Mouse (Mus musculus) G1E-ER4 (cell line): ENCODE results near the gene Rnf213. TPM values are rescaled to one million over a fixed set of nuclear protein-coding genes. Genes with fewer than 3 reads are reported as not detected.

Experiments used
- GATA1 ChIP-seq: IDR thresholded peaks from one replicate; pipeline ENCODE4 v1.8.0; 2012; ENCODE audit warnings: low read length, inconsistent platforms
- polyA plus RNA-seq: library from polyadenylated mRNA; stranded (reverse); fragments of >175 nt; gene quantifications from 2 replicates; pipeline ENCODE4 v1.2.3, GENCODE M21; 2012

Gene Rnf213
- polyA plus RNA-seq, 1 experiment, result 2.2 TPM

DNA sequence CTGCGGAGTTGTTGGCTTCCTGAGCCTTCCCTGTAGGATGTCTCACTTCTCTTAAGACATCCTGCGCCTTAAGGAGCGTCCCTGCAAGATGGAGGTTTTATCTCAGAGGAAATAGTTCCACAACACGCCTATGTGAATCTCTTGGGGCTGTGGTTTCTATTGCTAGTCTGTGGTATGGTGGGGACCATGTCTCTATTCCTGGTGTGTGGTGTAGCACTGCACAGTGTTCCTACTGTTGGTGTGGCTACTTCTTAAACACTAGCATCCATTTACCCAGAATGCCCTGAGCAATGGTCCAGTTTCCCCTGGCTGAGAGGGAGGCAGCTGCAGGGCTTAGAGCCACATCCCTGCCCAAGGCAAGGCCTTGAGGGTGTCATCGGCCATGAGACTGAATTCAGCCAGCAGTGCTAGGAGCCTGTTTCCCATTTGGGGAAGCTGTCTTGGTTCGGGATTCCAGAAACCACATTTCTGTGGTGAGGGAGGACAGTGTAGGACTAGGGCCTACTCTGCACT is 10.5 kb upstream of the Rnf213 start:
- TF ChIP-seq GATA1, result no peak

DNA sequence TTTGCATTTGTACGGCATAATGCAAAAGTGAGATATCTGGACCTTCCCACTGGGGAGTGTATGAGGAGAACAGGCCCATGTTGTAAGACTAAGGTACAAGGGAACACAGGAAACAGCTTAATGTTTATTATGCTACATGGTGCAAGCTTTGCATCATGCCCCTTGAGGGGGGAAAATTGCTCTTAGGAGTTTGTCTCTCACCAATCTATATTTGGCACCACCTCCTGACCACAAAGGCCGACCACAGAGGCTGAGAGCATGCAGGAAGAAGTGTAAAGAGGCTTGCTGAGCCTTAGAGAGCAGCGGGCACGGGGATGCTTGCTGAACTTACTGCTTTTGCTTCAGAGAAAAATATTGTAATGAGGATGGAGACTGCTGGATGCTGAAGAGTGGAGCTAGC is 8.0 kb upstream of the Rnf213 start:
- no peak for TF ChIP-seq GATA1

DNA sequence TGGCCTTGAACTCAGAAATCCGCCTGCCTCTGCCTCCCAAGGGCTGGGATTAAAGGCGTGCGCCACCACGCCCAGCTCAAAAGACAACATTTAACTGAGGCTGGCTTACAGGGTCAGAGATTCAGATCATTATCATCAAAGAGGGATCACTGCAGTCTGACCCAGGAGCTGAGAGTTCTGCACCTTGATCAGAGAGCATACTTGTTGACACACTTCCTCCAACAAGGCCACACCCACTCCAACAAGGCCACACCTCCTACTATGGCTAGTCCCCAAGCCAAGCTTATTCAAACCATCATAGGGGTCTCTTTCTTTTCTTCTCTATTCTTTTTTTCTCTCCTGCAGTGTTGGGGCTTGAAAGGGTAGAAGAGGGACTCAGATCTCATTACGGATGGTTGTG is 6.6 kb upstream of the Rnf213 start:
- no peak for TF ChIP-seq GATA1

DNA sequence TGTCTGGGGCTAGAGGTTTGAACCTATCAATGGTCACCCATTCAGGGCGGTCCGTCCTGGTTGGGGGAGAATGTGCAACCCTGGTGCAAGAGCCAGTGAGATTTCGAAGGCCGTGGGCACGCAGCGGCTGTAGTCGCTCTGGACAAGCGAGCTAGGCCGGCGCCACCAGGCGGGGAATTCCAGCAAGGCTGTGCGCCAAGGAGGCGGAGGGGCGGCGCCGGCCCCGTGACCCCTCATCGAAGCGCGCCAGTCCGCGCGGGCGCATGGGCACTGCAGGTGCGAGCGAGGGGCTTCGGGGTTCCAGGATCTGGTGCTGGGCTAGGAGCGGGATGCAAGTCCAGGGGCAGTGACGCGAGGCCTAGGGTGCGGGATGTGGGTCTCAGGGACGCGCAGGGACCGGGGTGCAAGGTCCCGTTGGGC is 3.0 kb upstream of the Rnf213 start:
- no peak for TF ChIP-seq GATA1

DNA sequence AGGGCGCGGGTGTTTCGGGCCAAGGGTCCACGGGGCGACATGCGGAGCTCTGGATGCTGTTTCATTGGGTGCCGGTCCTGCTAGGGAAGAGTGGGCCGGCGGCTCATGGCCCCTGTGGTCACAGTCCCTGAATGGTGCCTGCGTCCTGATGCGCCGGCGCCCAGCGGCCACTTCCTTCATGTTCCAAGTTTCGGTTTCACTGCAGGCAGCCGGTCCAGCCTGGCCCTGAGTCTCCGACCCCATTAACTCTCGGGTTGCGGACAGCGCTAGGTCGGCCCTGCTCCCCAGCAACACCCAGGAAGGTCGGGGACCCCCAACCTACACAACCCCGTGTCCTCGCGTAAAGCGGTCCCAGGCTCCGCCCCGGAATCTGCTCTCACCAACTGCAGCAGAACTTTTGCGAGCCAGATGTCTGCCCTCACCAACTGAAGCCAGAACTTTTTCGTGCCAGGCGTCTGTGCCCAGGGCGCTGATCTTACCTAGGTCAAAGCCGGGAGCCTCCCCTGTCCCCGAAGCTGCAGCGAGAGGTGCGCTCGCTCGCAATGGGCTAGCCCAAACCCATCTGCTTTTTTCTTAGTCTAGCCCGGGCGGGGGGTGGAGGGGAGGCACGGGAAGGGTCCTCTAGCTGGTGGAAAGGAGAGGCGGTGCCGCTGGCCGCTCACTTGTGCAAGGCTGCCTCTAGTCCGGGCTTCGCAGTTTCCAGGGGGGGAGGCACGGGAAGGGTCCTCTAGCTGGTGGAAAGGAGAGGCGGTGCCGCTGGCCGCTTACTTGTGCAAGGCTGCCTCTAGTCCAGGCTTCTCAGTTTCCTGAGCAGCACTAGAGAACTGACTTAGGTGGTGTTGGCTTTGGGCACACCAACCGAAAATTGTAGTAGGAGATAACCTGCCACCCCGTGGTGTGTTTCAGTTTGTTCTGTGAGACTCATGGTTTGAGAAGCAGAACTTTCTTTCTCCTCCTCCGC is 2.3 kb upstream of the Rnf213 start:
- no peak for TF ChIP-seq GATA1

DNA sequence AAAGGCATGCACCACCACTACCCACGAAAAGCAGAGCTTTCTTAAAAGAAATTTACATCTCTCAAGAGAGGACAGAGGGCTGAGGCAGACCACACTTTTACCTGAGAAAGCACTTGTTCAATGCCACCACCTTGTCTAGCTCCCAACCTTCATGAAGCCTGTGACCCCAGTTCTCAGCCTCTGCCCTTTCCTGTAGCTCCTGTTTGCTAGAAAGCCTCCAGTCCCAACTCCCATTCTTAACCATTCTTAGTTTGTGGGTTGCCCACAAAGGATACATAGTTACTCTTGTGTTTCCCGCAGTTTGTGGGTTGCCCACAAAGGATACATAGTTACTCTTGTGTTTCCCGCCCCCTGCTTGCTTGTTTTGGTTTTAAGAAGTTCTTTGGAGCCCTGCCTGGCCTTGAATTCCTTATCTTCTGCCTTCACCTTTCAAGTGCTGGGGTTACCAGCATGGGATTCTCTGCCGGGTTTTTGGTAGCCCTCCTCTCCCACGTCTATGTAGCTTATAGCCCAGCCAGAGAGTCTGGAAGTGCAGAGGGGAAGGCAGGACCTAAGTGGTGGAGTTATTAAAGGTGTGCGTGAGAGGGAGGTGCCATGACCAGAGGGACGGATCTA is 1.4 kb upstream of the Rnf213 start:
- no peak for TF ChIP-seq GATA1

DNA sequence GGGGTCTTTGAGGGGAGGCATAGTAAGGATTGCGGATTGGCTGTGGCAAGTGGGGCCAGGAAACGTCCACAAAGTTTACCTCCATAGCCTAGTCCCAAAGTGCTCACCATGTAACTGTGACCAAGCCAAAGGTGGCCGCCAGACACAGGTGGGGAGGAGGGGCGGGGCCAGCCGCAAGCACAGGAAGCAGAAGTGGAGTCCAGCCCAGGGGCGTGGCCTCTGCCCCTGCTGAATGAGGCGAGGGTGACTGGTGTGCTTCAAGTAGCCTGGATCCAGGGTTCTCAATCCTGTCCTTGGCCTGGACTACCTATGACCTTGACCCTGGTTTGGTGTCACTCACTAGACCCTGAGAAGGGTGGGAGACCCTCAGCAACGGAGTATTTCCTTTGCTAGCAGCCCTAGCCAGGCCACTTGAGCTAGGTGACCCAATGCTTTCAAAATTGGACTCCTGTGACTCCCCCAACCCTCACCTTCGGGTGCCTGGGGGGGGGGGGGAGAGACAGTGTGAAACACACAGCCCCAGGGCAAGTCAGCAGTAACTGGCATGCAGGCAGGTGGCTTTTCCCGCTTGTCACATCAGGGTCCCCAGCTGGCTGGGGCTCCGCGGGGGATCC is 792 bp upstream of the Rnf213 start:
- TF ChIP-seq GATA1, result no peak

DNA sequence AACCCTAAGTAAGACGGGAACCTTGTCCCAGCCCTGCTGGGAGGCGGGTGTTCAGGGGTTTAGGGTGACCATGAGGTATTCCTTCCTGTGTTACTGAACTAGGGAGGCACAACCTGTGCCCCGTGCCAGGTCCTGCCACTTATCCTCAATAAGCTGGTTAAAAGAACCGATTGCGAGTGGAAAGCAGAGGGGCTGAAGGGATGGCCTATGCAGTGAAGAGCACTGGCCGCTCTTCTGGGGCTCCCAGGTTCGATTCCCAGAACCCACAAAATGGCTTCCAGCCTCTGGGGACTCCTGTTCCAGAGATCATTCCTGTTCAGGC is 544 bp downstream of the Rnf213 start:
- TF ChIP-seq GATA1, result no peak

DNA sequence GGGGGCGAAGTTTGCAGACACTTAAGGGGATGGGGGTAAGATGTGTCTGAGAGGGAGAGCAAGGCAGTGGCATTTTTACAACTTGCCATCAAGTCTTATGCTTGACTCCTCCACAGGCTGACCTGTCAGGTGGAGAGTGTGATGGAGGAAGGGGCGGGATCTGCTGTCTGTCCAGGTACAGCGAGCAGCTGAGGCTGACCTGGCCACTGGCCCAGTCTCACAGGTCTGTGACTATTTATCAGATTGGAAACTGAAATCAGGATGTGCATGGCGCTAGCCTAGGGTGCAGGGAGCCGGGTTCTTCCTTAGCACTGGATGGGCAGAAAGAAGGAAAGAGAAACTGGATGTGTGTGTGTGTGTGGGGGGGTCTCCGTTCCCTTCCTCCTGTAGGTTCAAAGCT is 1.3 kb downstream of the Rnf213 start:
- no peak for TF ChIP-seq GATA1

DNA sequence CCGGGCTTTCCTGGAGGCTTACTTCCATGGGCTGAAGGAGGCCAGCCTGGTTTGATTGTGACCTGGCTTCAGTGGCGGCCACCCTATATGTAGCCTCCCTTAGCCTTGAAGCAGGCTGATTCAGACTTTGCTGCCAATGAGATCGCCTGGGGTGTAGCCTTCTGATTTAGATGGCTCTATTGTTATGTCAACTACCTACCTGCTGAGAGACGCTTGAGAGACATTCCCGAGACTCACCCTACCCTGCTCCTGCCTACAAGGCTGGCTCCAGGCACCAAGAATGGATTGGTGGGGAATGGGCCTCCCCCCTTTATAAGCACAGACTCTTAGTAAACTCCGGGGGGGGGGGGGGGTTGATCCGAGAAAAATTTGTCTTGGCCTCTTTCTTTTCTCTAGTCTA is 2.5 kb downstream of the Rnf213 start:
- TF ChIP-seq GATA1, result no peak

DNA sequence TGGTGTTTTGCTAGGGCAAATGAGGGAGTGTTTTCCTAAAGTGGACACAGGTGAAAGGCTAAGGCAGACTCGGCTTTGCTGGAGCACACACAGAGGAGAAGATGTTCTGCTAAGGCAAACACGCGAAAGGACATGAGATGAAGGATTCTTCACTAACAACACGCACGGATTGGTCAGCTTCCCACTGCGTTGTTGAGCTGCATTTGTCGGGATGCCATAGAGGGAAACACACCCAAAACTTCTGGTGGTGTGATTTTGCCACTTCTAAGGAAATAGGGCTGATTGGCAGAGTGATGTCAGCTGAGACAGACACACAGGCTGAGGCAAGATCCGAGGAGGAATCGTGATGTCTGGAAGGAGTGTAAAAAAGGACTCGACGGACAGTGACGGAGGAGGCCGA is 3.0 kb downstream of the Rnf213 start:
- no peak for TF ChIP-seq GATA1

DNA sequence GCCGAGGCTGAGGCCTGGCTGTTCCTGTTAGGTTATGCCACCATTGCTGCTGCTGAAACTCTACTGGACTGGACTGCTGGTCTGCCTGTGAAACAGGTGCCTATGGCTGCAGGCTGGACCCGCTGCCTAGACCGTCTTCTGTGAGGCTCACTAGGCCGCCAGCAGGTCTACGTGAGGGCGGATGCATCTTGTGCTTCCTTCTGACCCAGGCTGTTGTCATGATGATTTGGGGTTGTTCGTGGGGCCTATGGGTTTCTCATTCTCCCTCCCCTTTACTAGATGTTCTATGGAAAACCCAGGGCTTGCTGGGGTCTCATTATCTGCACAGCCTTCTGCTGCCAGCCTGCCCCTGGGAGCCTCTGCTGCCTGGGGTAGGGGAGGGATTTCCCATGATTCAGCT is 3.6 kb downstream of the Rnf213 start:
- no peak for TF ChIP-seq GATA1

DNA sequence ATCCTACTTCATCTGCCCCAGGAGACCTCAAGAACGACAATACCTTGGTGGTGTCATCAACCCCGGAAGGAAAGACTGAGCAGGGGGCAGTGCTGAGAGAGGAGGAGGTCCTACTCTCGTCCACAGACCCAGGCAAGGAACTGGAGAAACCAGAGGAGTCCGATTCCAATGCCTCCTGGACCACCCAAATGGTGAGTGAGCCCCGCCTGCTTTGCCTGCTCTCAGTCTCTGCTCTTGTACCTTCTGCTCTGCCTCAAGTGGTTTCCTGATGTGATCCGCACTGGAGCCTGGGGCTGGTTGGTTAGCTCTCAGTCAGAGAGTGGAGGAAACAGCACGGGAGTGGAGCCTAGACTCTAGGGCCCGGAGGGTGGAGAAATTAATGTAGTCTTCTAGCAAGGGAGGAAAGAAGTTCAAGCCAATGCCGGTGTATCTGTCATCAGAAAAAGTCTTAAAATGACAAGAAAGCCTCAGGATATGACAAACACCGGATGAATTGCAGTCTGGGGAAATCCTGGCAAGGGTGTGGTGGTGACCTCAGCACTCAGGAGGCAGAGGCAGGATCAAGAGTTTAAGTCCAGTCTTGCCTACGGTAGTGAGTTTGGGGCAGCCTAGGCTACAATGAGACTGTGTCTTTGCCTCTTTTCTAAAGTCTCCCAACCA is 9.7 kb downstream of the Rnf213 start:
- no peak for TF ChIP-seq GATA1

DNA sequence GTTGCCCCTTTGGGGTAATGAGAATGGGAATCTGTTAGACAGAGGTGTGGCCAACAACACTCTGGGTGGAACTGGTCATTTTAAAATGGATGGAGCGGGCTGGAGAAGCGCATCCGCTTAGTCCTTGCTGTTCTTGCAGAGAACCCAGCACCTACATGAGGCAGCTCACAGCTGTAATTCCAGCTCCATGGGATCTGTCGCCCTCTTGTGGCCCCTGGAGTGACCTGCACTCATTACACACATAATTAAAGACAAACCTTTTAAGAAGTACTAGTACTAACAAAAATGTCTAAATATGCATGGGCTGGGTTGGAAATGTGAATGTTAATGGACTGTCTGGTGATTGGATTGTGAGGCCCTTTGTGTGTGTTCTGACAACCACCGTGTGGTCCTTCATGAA is 11.7 kb downstream of the Rnf213 start:
- no peak for TF ChIP-seq GATA1

DNA sequence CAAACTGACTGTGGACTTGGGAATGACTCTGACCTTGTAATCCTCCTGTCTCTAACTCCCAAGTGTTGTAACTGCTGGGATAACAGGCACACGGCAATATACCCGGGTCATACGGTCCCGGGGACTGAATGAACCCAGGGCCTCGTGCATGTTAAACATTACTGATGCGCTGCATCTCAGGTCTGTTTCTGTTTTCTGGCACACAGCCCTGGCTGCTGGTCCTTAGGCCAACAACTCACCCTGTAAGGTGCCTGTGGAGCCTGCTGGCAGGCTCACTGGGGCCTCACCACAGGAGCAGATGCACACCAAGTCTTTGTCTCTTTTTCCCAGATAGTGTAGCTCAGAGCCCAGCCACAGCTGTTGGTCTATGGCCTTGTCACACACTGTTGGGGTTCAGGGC is 14.5 kb downstream of the Rnf213 start:
- no peak for TF ChIP-seq GATA1

DNA sequence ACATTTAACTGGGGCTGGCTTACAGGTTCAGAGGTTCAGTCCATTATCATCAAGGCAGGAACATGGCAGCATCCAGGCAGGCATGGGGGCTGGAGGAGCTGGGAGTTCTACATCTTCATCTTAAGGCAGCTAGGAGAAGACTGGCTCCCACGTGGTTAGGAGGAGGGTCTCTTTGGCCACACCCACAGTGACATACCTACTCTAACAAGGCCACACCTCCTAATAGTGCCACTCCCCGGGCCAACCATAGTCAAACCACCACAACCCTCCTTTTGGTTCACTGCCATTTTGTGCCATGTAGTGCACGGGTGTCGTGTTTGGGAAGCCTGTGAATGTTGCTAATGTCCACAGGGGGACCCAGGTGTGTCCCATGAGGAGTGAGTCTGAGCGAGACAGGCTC is 15.1 kb downstream of the Rnf213 start:
- TF ChIP-seq GATA1, result no peak
